Mouse (Mus musculus) myocyte (in vitro differentiated cells): ENCODE data around the gene Csrp2.

Source experiments
- E2F4 ChIP-seq: IDR thresholded peaks from one replicate; pipeline ENCODE4 v1.6.1; 2011; ENCODE audit warnings: mild to moderate bottlenecking, control low read depth, moderate library complexity; ENCODE audit not compliant: insufficient read depth
- MAX ChIP-seq: IDR thresholded peaks from one replicate; pipeline ENCODE4 v1.6.1; 2011; ENCODE audit warnings: low read depth, mild to moderate bottlenecking, control low read depth
- POLR2A ChIP-seq: IDR thresholded peaks from one replicate; pipeline ENCODE4 v1.6.1; 2011; ENCODE audit warnings: low read depth, mild to moderate bottlenecking, control low read depth, moderate library complexity; ENCODE audit not compliant: insufficient read length
- POLR2AphosphoS2 ChIP-seq: IDR thresholded peaks from one replicate; pipeline ENCODE4 v1.6.1; 2011; ENCODE audit warnings: low read depth, control low read depth; ENCODE audit not compliant: insufficient read length
- SRF ChIP-seq: IDR thresholded peaks from one replicate; pipeline ENCODE4 v1.6.1; 2011; ENCODE audit warnings: low read depth; ENCODE audit not compliant: control insufficient read depth, insufficient read length

GRCm38 (mm10) chr10:110980441-110980840 is 60.9 kb downstream of the Csrp2 start:
- TF ChIP-seq MAX (no peak), POLR2AphosphoS2 (no peak), E2F4 (no peak), POLR2A (no peak), SRF (no peak)
